Mouse (Mus musculus) testis, adult 2 months (tissue): ENCODE data around the gene 6030468B19Rik. TPM values are rescaled to one million over a fixed set of nuclear protein-coding genes. Genes with fewer than 3 reads are reported as not detected.
A peak's percentile ranks its signal among the peaks of the same experiment; 100 is the strongest.
"Not testable (repeated sequence)": the region's sequence is repeated elsewhere in the genome, so short reads cannot be mapped to it uniquely, and the experiment has no call there.

Experiments used
- H3K27ac ChIP-seq: fragments of 200-500 bp; 2 replicates; pipeline ENCODE4 v1.5.1; 2012; ENCODE audit warnings: low read depth, low read length; ENCODE audit not compliant: control insufficient read depth, insufficient read depth
- H3K27me3 ChIP-seq: fragments of 200-500 bp; 2 replicates; pipeline ENCODE4 v1.6.1; 2012; ENCODE audit warnings: mild to moderate bottlenecking, low read length, moderate library complexity; ENCODE audit not compliant: control insufficient read depth, insufficient read depth
- H3K36me3 ChIP-seq: fragments of 200-500 bp; 2 replicates; pipeline ENCODE4 v1.6.1; 2012; ENCODE audit warnings: mild to moderate bottlenecking, low read length; ENCODE audit not compliant: control insufficient read depth, insufficient read depth
- H3K4me1 ChIP-seq: fragments of 200-500 bp; 2 replicates; pipeline ENCODE4 v1.6.1; 2012; ENCODE audit warnings: low read length; ENCODE audit not compliant: control insufficient read depth, insufficient read depth
- H3K4me3 ChIP-seq: fragments of 200-500 bp; 2 replicates; pipeline ENCODE4 v1.5.1; 2012; ENCODE audit warnings: low read depth, mild to moderate bottlenecking, low read length, moderate library complexity, mixed read lengths; ENCODE audit not compliant: control insufficient read depth
- CTCF ChIP-seq: fragments of 200-500 bp; IDR thresholded peaks from 2 replicates; pipeline ENCODE4 v1.5.1; 2012; ENCODE audit warnings: low read depth, mild to moderate bottlenecking, inconsistent platforms, low read length, moderate library complexity; ENCODE audit not compliant: control insufficient read depth, insufficient read depth, insufficient replicate concordance
- POLR2A ChIP-seq: fragments of 200-500 bp; IDR thresholded peaks from 2 replicates; pipeline ENCODE4 v1.6.1; 2012; ENCODE audit warnings: low read depth, mild to moderate bottlenecking, inconsistent platforms, low read length, moderate library complexity; ENCODE audit not compliant: control insufficient read depth
- polyA plus RNA-seq: library from polyadenylated mRNA; depleted of rRNA; stranded (reverse); fragments of >200 nt; gene quantifications from 2 replicates; pipeline ENCODE4 v1.2.3, GENCODE M21; 2012

6030468B19Rik gene
- polyA plus RNA-seq, 1 experiment = not detected

DNA sequence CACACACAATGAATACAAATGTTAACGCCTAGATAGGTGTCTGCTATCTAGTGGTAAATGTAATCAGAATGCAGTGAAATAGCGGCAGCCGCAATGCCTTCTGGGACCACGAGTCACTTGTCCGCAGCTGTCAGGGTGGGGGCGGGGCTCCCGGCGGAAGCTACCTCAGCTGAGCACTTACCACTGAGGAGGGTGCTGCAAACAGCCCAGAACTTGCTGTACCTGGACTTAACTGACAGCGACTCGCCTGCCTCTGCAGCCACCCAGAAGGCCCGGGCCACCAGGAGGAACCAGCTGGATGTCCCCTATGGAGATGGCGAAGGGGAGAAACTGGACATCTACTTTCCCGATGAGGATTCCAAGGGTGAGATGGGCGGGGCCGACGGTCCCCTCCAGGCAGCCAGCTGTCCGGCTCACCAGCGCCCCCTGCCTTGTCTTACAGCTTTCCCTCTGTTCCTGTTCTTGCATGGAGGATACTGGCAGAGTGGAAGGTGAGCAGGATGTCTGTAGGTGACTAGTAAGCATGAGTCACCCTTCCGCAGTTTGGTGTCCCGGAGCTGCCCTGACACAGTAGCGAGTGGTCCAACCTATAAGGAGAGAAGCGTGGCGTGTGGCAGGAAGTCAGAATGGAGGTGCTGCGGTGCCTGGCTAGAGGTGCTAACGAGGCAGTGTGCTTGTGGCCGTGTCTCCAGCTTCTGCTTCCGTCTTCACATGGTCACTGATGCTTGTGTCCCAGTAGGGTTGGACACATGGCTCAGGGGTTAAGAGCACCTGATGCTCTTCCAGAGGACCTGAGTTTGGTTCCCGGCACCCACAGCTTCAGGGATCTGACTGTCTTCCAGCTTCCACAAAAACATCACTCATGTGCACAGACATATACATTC is 34.9 kb downstream of the 6030468B19Rik start:
- H3K4me3 ChIP-seq = peak overlapping the region; percentile 83
- peak overlapping the region; percentile 76 for H3K27ac ChIP-seq
- TF ChIP-seq POLR2A = no peak
- peak; percentile 69; the same call in 1 of the 2 replicates for TF ChIP-seq CTCF

DNA sequence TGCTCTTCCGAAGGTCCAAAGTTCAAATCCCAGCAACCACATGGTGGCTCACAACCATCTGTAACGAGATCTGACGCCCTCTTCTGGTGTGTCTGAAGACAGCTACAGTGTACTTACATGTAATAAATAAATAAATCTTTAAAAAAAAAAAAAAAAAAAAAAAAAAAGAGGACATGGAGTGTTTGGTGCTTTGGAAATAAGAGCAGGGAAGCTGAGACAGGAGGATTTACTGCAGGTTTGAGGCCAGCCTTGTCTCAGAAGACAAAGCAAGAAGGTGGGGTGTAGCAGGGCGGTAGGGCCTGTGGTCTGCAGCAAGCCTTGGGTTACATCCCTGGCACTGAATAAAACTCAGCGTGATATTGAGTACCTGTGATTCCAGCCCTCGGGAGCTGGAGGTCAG is 36.0 kb downstream of the 6030468B19Rik start:
- not testable (repeated sequence) for H3K27me3 ChIP-seq, H3K36me3 ChIP-seq, H3K4me3 ChIP-seq
- peaks cover 23% of the 10 kb centered on the region for H3K4me1 ChIP-seq
- peak overlapping the region; percentile 65 for H3K27ac ChIP-seq

More for the DNA sequence above, 34.9 kb downstream of the 6030468B19Rik start:
- Histone ChIP-seq H3K4me1 (peaks cover 29% of the 10 kb centered on the region), H3K27me3 (no peaks in the 10 kb centered on the region), H3K36me3 (no peaks in the 10 kb centered on the region)

GRCm38 (mm10) chr11:117834086-117834485 is 36.6 kb downstream of the 6030468B19Rik start:
- H3K36me3 ChIP-seq = no peaks in the 10 kb centered on the region
- H3K4me3 ChIP-seq = no peak overlapping the region
- peaks cover 21% of the 10 kb centered on the region for H3K4me1 ChIP-seq
- H3K27ac ChIP-seq = peak overlapping the region; percentile 41
- no peak for TF ChIP-seq CTCF
- TF ChIP-seq POLR2A = 0 out of 2 replicates have a peak, but pooled peaks have one; percentile 21
- H3K27me3 ChIP-seq = no peaks in the 10 kb centered on the region

DNA sequence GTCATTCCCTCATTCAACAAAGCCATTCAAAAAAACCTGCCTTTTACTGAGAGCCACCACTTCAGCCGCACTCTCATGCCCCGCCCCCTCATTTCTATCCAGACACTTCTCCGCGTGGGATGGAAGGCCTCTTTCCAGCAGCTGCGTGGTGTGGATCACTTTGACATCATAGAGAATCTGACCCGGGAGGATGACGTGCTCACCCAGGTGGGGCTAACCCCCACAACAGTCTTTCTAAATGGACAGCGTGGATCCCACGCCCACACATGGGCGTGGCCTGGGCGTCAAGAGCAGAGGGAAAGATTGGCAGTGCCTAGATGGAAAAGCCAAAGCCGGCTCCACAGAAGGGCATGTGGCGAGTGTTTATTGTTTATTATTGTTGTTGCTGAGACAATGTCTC is 38.8 kb downstream of the 6030468B19Rik start:
- Histone ChIP-seq H3K4me1 (peaks cover 21% of the 10 kb centered on the region), H3K27ac (no peak overlapping the region), H3K4me3 (peak overlapping the region; percentile 41), H3K27me3 (no peaks in the 10 kb centered on the region), H3K36me3 (no peaks in the 10 kb centered on the region)
- TF ChIP-seq CTCF (no peak), POLR2A (no peak)

- peaks cover 9% of the 10 kb centered on the region for H3K4me1 ChIP-seq
- no peak overlapping the region for H3K4me3 ChIP-seq
- H3K27ac ChIP-seq = no peak overlapping the region
- no peaks in the 10 kb centered on the region for H3K27me3 ChIP-seq
- TF ChIP-seq CTCF = no peak
- TF ChIP-seq POLR2A = no peak
- H3K36me3 ChIP-seq = no peaks in the 10 kb centered on the region
These were observed 41.1 kb downstream of the 6030468B19Rik start for GRCm38 (mm10) chr11:117838572-117838971.

DNA sequence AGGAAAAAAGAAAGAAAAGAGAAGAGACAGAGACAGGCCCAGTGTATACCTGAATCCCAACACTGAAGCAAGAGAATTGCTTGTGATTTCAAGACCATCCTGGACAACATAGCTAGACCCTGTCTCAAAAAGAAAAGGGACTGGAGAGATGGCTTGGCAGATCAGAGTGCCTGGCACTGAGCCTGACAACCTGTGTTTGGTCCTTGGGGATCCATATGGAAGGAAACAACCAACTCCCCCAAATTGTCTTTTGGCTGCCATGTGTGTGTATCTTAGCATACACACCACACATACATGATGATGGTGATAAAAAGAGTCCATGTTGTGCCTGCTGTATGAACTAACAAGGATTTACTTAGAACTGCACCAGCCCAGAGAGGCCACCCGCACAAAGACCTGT is 41.6 kb downstream of the 6030468B19Rik start:
- TF ChIP-seq CTCF (no peak), POLR2A (no peak)
- H3K27me3 ChIP-seq = no peaks in the 10 kb centered on the region

DNA sequence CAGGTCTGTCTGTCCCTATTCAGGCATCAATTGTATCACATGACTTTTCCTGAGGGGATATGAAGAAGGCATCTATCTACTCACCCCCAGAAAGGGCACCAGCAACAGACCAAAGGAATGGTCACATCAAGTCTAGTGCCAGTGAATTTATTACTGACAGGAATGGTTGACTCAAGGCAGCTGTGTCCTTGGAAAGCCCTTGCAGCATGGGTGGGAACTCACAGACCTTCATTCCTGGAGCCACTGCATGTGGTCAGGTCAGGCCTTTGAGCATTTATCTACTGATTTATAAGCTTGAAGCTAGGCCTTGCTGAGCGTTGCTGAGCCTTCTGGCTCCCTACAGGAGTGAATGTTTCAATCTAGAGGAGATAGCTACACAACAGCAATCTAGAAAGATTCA is 43.5 kb downstream of the 6030468B19Rik start:
- Histone ChIP-seq H3K4me1 (peaks cover 9% of the 10 kb centered on the region), H3K4me3 (no peak overlapping the region), H3K27ac (no peak overlapping the region), H3K27me3 (no peaks in the 10 kb centered on the region), H3K36me3 (no peaks in the 10 kb centered on the region)
- no peak for TF ChIP-seq CTCF
- no peak for TF ChIP-seq POLR2A

More for the DNA sequence above, 41.6 kb downstream of the 6030468B19Rik start:
- H3K4me3 ChIP-seq = no peak overlapping the region
- no peak overlapping the region for H3K27ac ChIP-seq
- H3K36me3 ChIP-seq = no peaks in the 10 kb centered on the region
- H3K4me1 ChIP-seq = peaks cover 9% of the 10 kb centered on the region
